Comparison of ENCODE assay signal across 7 mouse cellular contexts in the genomic region with DNA sequence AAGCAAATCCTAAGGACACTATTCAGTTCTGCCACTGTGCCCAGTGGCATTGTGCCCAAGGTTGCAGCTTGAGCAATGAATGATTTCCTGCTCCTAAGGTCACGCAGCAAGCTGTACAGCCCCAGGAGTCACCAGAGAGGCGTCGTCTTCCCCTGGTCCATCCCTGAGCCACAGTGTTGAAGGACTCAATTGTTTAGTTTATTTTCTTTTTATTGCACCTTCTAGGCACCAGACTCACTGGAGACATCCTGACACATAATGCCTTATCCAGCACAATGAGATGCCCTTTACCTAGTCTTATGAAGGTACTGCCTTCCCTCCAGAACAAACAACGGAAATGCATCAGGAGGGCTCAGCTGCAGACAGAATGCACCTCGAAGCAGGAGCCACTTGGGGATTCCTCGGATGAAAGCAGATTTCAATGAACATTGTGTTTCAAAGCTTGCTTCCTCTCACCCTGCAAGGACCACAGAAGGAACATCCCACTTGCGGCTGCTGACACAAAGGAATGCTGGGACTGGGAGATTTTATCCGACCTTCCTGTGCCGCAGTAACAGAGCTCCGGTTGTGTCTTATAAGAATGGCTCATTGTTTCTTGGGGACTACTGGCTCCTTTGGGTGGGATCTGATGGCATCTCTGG.
DNase-seq lines count a peak whose midpoint lies in the region; ATAC-seq and TF ChIP-seq lines count a peak whose summit lies in the region.

No protein-coding gene starts in this region.

- no peak overlapping the region for H3K4me2 ChIP-seq in heart, postnatal 0 days (ENCODE audit: low read depth, low read length)

- H3K9me3 ChIP-seq in heart, postnatal 0 days (replicated peaks; ENCODE audit: control insufficient read depth, low read length) = no peaks in the 10 kb centered on the region

- H3K4me1 ChIP-seq in heart, postnatal 0 days (ENCODE audit: control insufficient read depth, insufficient read depth) = peaks cover 3% of the 10 kb centered on the region; the same call in 1 of the 2 replicates

- no peaks in the 10 kb centered on the region for H3K36me3 ChIP-seq in heart, postnatal 0 days (replicated peaks; ENCODE audit: control insufficient read depth, insufficient read depth, low read length)

- H3K9ac ChIP-seq in heart, postnatal 0 days (replicated peaks; ENCODE audit: low read depth, low read length) = no peak overlapping the region

- peak; percentile 64 for DNase-seq in adipocyte (ENCODE audit: low spot score)
- DNase-seq in adrenal gland, adult 8-10 months = peak; percentile 91
- DNase-seq in heart, postnatal 0 days (ENCODE audit: low spot score) = peak; percentile 34
- peak; percentile 24 to 52 for DNase-seq in kidney, postnatal 4 days
- DNase-seq in frontal cortex, postnatal 14 days (ENCODE audit: low spot score in 2 of 2) = no peak
- no peak for DNase-seq in thymus, postnatal 4 days
- DNase-seq in layer of hippocampus, postnatal 25 days (ENCODE audit: extremely low spot score in 1 of 2, low spot score in 1 of 2) = no peak

- no peak overlapping the region for H3K4me3 ChIP-seq in heart, postnatal 0 days (ENCODE audit: low read depth, low read length)

- ATAC-seq in heart, postnatal 0 days (ENCODE audit: insufficient read depth, low read depth) = peak; percentile 80

- H3K27me3 ChIP-seq in heart, postnatal 0 days (ENCODE audit: control insufficient read depth, insufficient read depth, low read length) = no peaks in the 10 kb centered on the region

- WGBS in heart, postnatal 0 days = 36% methylated on average over 10 of the region's 10 CpGs

- H3K27ac ChIP-seq in heart, postnatal 0 days (ENCODE audit: low read depth) = peak overlapping the region; percentile 79

- peak; percentile 92 for TF ChIP-seq EP300 in heart, postnatal 0 days (IDR thresholded peaks at IDR 0.05; ENCODE audit: low read depth)

- no peak for TF ChIP-seq CTCF in heart, postnatal 0 days (IDR thresholded peaks at IDR 0.05; ENCODE audit: low read depth)

Comparison
In these comparisons a context has a peak if more than half of its experiments do, and no peak if none do; other contexts are left out.
1. DNase-seq: peak in adipocyte (single experiment), adrenal gland, adult 8-10 months (single experiment), heart, postnatal 0 days (single experiment) and kidney, postnatal 4 days (2 of 2); none in frontal cortex, postnatal 14 days (0 of 2), thymus, postnatal 4 days (single experiment) and layer of hippocampus, postnatal 25 days (0 of 2).